Mouse (Mus musculus): ENCODE measurements at regions not wholly inside any gene's neighbourhood (a gene's known extent, or its start where the extent isn't known, plus 50 kb on each side); places are given as distances from the start of the nearest gene placed in this dataset.

GRCm38 (mm10) chr5:91841066-91841465 lies 121.8 kb downstream of the Rchy1 start:
- no peak for DNase-seq
- 80% methylated on average over 4 of the region's 4 CpGs for WGBS
- H3K4me1 ChIP-seq (ENCODE audit: control insufficient read depth, insufficient read depth, low read length), result no peaks in the 10 kb centered on the region
- no peaks in the 10 kb centered on the region for H3K36me3 ChIP-seq (ENCODE audit: control insufficient read depth, insufficient read depth, low read length)
- no peak for TF ChIP-seq CTCF (conservative IDR thresholded peaks at IDR 0.05; ENCODE audit: insufficient read depth, insufficient read length, low read depth, low read length)
- no peak for TF ChIP-seq POLR2A (IDR thresholded peaks at IDR 0.05; ENCODE audit: low read depth, low read length)
- no peak overlapping the region for H3K27ac ChIP-seq (ENCODE audit: insufficient read depth, low read depth, low read length)
- H3K4me3 ChIP-seq (ENCODE audit: insufficient read depth, low read depth, low read length), result no peak overlapping the region
- no peaks in the 10 kb centered on the region for H3K27me3 ChIP-seq (replicated peaks; ENCODE audit: control insufficient read depth, insufficient read depth, low read length)

GRCm38 (mm10) chr5:91828481-91828880 lies 134.4 kb downstream of the Rchy1 start:
- H3K27me3 ChIP-seq (replicated peaks; ENCODE audit: control insufficient read depth, insufficient read depth, low read length), result no peaks in the 10 kb centered on the region
- no peak overlapping the region for H3K27ac ChIP-seq (ENCODE audit: insufficient read depth, low read depth, low read length)
- 91% methylated on average over 6 of the region's 6 CpGs for WGBS
- DNase-seq, result no peak
- no peak overlapping the region for H3K4me3 ChIP-seq (ENCODE audit: insufficient read depth, low read depth, low read length)
- H3K4me1 ChIP-seq (ENCODE audit: control insufficient read depth, insufficient read depth, low read length), result no peaks in the 10 kb centered on the region
- no peaks in the 10 kb centered on the region for H3K36me3 ChIP-seq (ENCODE audit: control insufficient read depth, insufficient read depth, low read length)
- TF ChIP-seq CTCF (conservative IDR thresholded peaks at IDR 0.05; ENCODE audit: insufficient read depth, insufficient read length, low read depth, low read length) (no peak), POLR2A (IDR thresholded peaks at IDR 0.05; ENCODE audit: low read depth, low read length) (no peak)

GRCm38 (mm10) chr5:91826636-91827035 lies 136.2 kb downstream of the Rchy1 start:
- DNase-seq, result no peak
- no peak overlapping the region for H3K4me3 ChIP-seq (ENCODE audit: insufficient read depth, low read depth, low read length)
- no peaks in the 10 kb centered on the region for H3K4me1 ChIP-seq (ENCODE audit: control insufficient read depth, insufficient read depth, low read length)
- H3K27ac ChIP-seq (ENCODE audit: insufficient read depth, low read depth, low read length), result no peak overlapping the region
- H3K36me3 ChIP-seq (ENCODE audit: control insufficient read depth, insufficient read depth, low read length), result no peaks in the 10 kb centered on the region
- H3K27me3 ChIP-seq (replicated peaks; ENCODE audit: control insufficient read depth, insufficient read depth, low read length), result no peaks in the 10 kb centered on the region
- WGBS, result 5% methylated on average over 1 of the region's 1 CpGs
- TF ChIP-seq CTCF (conservative IDR thresholded peaks at IDR 0.05; ENCODE audit: insufficient read depth, insufficient read length, low read depth, low read length) (no peak), POLR2A (IDR thresholded peaks at IDR 0.05; ENCODE audit: low read depth, low read length) (no peak)

GRCm38 (mm10) chr5:91822844-91823576 lies 139.9 kb downstream of the Rchy1 start:
- Histone ChIP-seq H3K4me3 (ENCODE audit: insufficient read depth, low read depth, low read length) (no peak overlapping the region), H3K36me3 (ENCODE audit: control insufficient read depth, insufficient read depth, low read length) (no peaks in the 10 kb centered on the region), H3K27me3 (replicated peaks; ENCODE audit: control insufficient read depth, insufficient read depth, low read length) (no peaks in the 10 kb centered on the region), H3K4me1 (ENCODE audit: control insufficient read depth, insufficient read depth, low read length) (no peaks in the 10 kb centered on the region), H3K27ac (ENCODE audit: insufficient read depth, low read depth, low read length) (no peak overlapping the region)
- DNase-seq, result no peak
- 20% methylated on average over 9 of the region's 9 CpGs for WGBS
- TF ChIP-seq POLR2A (IDR thresholded peaks at IDR 0.05; ENCODE audit: low read depth, low read length) (no peak), CTCF (conservative IDR thresholded peaks at IDR 0.05; ENCODE audit: insufficient read depth, insufficient read length, low read depth, low read length) (no peak)

GRCm38 (mm10) chr5:91818800-91819199 lies 144.1 kb downstream of the Rchy1 start:
- no peak for DNase-seq
- Histone ChIP-seq H3K36me3 (ENCODE audit: control insufficient read depth, insufficient read depth, low read length) (no peaks in the 10 kb centered on the region), H3K27me3 (replicated peaks; ENCODE audit: control insufficient read depth, insufficient read depth, low read length) (no peaks in the 10 kb centered on the region), H3K4me3 (ENCODE audit: insufficient read depth, low read depth, low read length) (no peak overlapping the region), H3K27ac (ENCODE audit: insufficient read depth, low read depth, low read length) (no peak overlapping the region), H3K4me1 (ENCODE audit: control insufficient read depth, insufficient read depth, low read length) (no peaks in the 10 kb centered on the region)
- WGBS, result 58% methylated on average over 12 of the region's 12 CpGs
- no peak for TF ChIP-seq POLR2A (IDR thresholded peaks at IDR 0.05; ENCODE audit: low read depth, low read length)
- TF ChIP-seq CTCF (conservative IDR thresholded peaks at IDR 0.05; ENCODE audit: insufficient read depth, insufficient read length, low read depth, low read length), result no peak

- no peak overlapping the region for H3K4me3 ChIP-seq (ENCODE audit: insufficient read depth, low read depth, low read length)
- H3K36me3 ChIP-seq (ENCODE audit: control insufficient read depth, insufficient read depth, low read length), result no peaks in the 10 kb centered on the region
- H3K4me1 ChIP-seq (ENCODE audit: control insufficient read depth, insufficient read depth, low read length), result no peaks in the 10 kb centered on the region
- no peaks in the 10 kb centered on the region for H3K27me3 ChIP-seq (replicated peaks; ENCODE audit: control insufficient read depth, insufficient read depth, low read length)
- 85% methylated on average over 11 of the region's 11 CpGs for WGBS
- no peak overlapping the region for H3K27ac ChIP-seq (ENCODE audit: insufficient read depth, low read depth, low read length)
- no peak for DNase-seq
- TF ChIP-seq POLR2A (IDR thresholded peaks at IDR 0.05; ENCODE audit: low read depth, low read length) (no peak), CTCF (conservative IDR thresholded peaks at IDR 0.05; ENCODE audit: insufficient read depth, insufficient read length, low read depth, low read length) (no peak)
Measured at GRCm38 (mm10) chr5:91818195-91818594, 144.7 kb downstream of the Rchy1 start.

GRCm38 (mm10) chr5:91816376-91816950 lies 146.4 kb downstream of the Rchy1 start:
- 80% methylated on average over 3 of the region's 3 CpGs for WGBS
- DNase-seq, result no peak
- TF ChIP-seq CTCF (conservative IDR thresholded peaks at IDR 0.05; ENCODE audit: insufficient read depth, insufficient read length, low read depth, low read length) (no peak), POLR2A (IDR thresholded peaks at IDR 0.05; ENCODE audit: low read depth, low read length) (no peak)

More at GRCm38 (mm10) chr5:91816376-91816950, 146.4 kb downstream of the Rchy1 start:
- no peaks in the 10 kb centered on the region for H3K36me3 ChIP-seq (ENCODE audit: control insufficient read depth, insufficient read depth, low read length)
- H3K27me3 ChIP-seq (replicated peaks; ENCODE audit: control insufficient read depth, insufficient read depth, low read length), result no peaks in the 10 kb centered on the region
- H3K4me3 ChIP-seq (ENCODE audit: insufficient read depth, low read depth, low read length), result no peak overlapping the region
- no peak overlapping the region for H3K27ac ChIP-seq (ENCODE audit: insufficient read depth, low read depth, low read length)
- no peaks in the 10 kb centered on the region for H3K4me1 ChIP-seq (ENCODE audit: control insufficient read depth, insufficient read depth, low read length)
